Mouse (Mus musculus) spleen, postnatal 4 days (tissue): ENCODE results near the gene Znhit3.
"Not testable (repeated sequence)": the region's sequence is repeated elsewhere in the genome, so short reads cannot be mapped to it uniquely, and the experiment has no call there.

ENCODE experiments used
- DNase-seq, 2 experiments: peaks; one replicate each; pipeline ENCODE4 v3.0.0; 2022; ENCODE audit warnings: low spot score in 2 of 2

The Znhit3 gene

DNA sequence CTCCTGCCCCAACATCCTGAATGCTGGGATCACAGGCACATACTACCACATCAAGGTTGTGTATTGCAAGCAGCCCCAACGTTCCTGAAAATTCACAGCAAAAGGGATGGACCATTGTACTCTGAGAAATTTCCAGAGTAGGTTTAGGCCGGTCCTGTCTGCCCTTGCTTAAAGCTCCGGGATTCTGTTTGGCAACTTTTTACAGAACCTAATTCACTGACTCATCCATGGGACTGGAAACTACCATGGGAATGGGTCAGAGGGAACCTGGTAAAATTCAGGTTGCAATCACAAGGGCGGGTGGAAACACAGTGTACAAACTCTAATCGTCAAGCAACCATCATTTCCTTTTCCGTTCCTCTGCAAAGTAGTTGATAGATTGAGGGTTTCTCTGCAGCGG lies 3.8 kb upstream of the Znhit3 start:
- DNase-seq: no peak

DNA sequence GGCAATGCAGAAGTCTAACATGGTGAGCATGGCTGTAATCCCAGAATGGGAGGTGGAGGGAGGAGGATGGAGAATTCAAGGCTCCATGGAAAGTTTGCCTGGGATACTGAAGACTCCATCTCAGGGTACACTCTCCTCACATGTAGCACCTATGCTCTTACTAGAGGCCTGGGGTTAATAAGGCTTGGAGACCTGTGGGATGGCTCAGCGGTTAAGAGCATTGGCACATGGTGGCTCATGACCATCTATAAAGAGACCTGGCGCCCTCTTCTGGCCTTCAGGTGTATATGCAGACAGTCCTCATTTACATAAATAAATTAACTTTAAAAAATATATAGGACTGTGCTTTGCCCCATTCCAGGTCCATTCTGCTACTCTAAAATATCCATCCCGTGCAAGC lies 3.1 kb upstream of the Znhit3 start:
- peak; percentile 58 to 84 for DNase-seq

DNA sequence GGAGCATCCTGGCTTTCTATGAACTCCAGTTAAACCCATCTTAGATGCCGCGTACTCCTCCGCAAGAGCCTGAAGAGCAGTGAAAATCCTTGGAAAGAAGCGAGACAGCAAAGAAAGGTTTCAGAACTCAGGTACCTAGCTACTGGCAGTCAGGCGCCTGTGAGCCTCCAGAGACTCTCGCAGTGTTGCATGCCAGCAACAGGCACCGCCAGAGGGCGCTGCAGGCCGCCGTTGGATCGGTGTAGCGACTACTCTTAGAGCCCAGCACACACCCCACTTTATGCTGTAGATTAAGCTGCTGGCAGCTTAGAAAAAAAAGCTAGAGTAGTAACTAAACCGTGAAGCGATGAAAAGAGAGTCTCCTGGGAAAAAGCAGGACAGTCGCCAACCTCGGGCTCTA lies 2.3 kb upstream of the Znhit3 start:
- peak; percentile 90 to 98 for DNase-seq

DNA sequence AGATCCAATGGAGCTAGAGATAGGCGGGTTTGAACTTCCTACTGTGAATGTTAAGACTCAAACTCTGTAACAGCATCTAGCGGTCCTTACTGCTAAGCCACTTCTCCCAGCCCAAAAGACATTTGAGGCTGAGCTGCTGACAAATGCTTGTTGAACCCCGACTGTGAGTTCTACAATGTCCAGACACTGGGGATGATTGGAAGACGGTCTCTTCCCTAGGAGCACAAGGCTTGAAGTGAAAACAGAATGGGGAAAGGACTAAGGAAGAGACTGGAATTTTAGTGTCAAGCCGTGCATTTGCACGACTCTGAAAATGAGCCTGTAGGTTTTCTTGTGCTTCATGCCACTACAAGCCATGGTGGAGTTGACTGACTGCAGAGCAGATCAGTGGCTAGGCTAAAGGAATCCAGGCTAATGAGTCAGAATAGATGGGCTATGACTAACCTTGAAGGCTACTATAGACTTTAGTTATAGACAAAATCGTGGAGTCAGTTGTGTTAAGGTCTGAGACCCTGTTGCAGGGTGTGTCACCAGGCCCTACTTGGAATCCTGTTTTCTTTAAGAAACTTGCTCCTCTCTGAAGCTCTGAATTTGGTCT lies 636 bp upstream of the Znhit3 start:
- no peak for DNase-seq

DNA sequence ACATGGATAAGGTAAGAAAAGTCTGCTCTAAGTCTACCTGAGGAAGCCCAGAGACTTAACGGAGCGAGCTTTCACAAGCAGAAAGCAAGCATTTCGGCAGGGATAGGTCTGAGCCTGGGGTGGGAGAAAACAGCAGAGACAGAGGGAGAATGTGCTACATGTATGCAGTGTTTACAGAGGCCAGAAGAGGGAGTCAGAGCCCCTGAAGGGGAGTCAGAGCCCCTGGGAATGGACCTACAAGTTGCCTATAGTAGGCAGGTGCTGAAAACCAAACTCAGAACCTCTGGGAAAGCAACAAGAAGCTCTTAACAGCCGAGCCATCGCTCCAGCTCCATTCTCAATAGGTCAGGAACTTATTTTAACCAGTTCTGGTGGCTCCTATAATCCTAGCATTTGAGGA lies 1.5 kb downstream of the Znhit3 start:
- no peak for DNase-seq

DNA sequence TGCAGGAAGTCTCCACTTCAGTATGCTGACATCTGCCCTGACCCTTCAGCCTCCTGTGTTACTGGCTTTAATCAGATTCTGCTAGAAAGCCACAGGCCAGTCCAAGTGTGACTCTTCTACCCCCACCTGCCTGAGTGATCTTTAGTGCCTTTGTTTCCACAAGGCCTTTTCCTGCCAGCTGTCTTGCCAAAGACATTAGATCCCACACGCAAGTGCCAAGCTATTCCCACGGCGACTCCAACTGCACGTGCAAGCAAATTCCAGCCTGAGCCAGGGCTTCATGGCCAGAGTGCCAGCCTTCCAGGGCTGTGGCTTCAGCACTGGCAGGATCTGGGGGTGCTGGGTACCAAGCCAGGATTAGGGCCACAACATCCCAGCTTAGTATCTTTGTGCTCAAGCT lies 5.8 kb downstream of the Znhit3 start:
- no peak for DNase-seq

DNA sequence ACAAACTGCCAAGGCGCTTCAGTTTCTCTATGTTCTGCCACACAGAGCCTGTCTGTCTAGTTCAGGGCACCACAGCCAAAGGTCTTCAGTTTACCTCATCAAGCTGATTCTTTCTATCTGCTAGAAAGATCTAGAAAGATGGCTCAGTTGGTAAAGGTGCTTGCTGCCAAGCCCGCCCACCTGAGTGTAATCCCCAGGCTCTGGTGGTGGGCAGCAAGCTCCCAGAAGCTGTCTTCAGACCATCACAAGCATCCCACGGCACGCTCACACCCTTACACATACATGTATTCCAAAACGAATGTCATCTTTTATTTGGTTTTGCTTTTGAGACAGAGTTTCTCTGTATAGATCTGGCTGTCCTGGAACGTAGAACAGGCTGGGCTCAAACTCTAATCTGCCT lies 7.7 kb downstream of the Znhit3 start:
- DNase-seq: no peak

DNA sequence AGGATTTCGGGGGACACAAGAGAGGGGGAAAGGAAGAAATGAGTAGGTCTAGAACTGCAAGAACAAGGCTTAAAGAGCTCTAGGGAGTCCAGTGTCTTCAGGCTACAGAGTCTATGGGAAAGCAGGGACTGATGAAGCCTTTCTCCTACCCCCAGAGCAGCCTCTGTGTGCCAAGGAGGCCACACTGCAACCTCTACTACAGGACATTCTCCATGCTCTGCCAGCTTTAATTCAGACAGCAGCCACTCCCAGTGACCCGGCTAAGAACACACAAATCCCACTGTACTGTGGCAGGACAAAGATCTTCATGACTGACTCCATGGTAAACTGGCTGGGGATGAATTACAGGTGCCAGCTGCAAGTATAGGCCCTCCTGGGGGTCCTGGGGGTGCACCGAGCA lies 9.1 kb downstream of the Znhit3 start:
- no peak for DNase-seq

DNA sequence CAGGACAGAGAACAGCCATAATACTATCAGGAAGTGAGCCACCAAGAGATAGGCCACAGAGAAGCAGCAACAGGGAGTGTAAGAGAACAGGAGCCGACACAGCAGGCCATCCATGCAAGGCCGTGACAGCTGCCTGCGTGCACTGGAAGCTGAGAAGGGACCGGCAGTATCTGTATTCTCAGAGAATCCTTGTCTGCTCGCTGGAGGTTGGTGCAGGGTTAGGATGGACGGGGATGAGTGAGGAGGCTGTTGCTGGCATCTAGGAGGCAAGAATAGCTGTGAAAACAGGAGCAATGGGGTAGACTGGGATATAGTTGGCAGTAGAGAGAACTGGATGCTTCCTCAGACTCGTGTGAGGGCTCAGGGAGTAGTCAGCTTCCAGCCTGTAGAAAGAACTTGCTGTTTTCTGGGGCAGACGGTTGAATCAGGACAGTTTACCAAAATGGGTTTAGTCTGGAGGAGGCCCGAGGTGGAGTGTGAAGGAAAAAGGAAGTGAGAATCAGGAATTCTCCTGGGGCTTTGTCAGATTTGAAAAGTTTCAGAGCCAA lies 11.5 kb downstream of the Znhit3 start:
- DNase-seq: no peak

DNA sequence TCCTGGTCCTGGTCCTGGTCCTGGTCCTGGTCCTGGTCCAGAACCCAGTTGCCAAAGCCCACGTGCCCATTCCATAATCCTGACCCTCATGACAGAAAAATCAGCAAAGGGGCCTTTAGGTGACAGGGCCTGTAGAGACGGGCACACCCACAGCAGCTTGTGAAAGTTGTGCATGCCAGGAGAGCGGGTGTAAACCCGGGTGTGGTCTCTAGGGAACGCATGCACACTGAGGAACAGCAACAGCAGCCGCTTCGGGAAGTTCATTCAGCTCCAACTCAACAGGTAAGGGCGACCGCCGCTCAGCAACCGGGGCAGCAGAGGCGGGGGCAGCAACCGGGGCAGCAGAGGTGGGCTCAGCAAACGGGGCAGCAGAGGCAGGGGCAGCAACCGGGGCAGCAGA lies 23.1 kb downstream of the Znhit3 start:
- DNase-seq: no peak

DNA sequence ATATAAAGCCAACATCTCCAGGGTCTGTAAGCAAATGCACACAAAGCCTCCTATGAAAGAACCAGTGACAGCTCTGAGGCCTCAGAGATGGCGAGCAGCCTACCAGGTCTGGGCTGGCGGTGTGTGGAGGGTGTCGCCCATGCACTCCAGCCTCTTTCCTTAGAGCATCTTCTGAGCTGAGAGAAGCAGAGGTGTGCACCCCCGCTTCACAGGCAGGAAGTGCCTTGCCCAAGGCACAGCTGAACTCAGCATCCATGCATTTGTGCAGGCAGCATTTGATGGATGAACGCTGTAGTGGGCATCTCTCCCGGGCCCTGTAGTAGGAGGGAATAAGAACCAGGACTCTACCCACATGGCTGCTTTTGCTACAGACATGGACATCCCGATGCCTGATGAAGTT lies 24.5 kb downstream of the Znhit3 start:
- no peak for DNase-seq

DNA sequence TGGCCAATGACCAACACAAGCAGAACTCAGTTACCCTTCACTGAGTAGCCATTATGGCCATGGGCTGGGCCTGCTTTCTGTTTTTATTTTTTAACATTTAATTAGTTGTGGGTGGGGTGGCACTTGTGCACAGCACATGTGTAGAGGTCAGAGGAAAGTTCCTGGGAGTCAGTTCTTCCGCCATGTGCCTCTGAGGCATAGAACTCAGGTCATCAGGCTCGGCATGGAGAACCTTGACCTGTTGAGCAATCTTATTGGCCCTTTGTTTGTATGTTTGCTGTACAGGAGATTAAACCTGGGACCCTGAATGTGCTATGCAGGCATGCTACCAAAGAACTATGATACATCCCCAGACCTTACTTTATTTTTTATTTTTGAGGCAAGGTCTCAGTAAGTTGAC lies 26.7 kb downstream of the Znhit3 start:
- DNase-seq: no peak

DNA sequence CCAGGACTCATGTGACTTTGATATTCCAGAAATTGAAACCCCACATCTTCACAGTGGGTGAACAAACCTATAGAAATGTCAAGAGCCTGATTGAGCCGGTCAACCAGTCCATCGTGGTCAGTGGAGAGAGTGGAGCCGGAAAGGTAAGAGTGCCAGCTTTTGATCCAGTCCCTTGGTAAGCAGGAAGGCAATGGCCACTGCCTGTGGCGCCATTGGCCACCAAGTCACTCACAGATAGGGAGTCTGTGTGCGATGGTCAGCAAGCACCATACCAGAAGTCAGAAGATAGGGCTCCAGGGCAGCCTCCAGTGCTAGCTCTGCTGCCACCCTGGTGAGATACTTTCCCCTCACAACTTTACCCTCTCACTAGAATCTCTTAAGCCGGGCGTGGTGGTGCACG lies 28.1 kb downstream of the Znhit3 start:
- DNase-seq: no peak

DNA sequence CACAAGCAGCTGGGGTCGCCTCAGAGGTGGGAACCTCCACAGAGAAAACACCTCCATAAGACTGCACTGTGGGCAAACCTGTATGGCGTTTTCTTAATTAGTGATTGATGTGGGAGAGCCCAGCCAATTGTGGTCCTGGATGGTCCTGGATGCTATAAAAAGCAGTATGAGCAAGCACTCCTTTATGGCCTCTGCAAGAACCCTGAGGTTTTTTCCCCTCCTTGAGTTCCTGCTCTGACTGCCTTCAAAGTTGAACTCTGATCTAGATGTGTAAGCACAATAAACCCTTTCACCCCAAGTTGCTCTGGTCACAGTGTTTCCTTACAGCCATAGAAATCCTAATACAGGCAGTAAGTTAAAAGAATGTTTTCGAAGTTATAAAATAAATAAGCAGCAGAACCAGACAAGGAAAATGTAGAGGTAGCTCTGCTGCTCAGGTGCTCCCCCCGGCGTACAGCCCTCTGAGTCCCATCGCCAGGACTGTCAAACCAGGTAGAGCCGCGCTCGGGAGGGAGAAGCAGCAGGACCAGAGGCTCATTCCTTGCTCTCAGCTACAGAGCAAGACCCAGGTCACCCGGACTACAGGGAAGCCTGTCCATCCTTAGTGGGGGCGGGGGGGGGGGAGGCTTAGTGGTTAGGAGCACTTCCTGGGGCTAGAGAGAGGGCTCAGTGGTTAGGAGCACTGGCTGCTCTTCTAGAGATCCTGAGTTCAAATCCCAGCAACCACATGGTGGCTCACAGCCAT lies 29.2 kb downstream of the Znhit3 start:
- no peak for DNase-seq

DNA sequence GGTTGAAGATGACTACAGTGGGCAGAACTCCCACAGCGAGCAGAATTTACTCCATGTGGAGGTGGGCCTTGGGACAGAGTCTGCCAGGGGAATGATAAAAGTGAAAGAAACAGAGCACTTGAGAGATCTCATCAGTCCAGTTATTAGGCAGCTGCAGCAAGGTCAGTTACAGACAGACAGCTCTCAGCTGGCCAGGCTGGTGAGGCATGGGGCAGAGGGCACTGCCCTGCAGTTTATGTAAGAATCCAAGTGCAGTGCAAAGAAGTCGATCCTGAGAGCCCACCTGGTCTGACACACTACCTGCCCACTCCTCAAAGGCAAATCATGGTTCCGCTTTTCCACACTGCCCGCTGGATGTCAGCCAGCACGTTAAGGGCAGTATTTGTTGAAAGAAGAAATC lies 29.9 kb downstream of the Znhit3 start:
- peak in 1 of 2 experiments; percentile 51 for DNase-seq

DNA sequence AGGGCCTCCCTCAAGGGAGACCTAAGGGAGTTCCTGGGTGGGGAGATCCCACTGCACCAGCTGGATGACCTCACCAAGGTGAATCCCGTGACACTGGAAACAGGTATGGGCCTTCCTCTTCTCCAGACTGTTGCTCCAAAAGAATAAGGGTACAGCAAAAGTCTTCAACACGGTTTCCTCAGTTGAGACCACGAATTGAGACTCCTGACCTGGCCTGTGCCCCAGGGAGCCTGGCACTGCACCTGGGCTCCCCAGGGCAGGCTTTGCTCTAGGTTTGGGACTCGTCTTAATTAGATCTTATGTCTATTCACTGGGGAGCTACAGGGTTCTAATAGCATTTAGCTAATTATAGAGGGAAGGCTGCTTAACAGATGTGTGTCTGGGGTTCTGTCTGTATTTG lies 30.9 kb downstream of the Znhit3 start:
- no peak for DNase-seq

DNA sequence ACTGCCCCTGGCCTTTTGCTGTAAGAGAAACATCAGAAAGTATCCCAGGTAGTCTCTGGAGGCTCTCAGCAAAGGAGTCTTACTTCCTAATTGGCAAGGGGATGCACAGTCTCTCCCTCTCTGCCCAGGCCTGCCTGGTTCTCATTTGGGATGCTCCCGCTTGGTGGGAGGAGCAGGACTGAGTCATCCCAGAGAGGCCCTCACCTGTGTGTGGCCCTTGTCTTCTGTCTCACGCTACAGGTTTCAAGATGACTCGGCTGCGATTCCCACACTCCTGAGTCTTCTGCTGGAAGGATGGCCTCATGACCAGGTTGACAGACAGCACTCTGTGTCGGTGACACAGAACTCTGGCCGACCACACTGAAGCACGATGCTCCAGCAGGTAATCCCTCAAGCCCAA lies 33.8 kb downstream of the Znhit3 start:
- DNase-seq: peak in 1 of 2 experiments; percentile 58

DNA sequence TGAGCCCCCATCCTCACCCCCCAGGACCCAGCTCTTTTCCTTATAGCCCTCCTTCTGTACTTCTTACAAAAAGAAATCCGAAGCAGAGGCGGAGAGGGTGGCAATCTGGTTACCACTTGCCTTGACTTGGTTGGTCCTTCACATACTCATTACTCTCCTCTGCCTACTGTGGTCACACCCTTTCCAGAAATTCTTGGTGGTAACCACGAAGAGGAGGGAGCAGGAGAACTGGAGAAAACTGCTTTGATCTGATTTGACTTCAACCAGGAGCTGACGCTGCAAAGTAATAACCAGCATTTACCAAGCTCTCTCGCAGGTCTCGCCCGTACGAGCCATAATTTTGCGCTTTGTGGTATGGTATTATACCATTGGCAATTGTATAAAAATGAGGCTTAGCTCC lies 35.2 kb downstream of the Znhit3 start:
- DNase-seq: no peak

DNA sequence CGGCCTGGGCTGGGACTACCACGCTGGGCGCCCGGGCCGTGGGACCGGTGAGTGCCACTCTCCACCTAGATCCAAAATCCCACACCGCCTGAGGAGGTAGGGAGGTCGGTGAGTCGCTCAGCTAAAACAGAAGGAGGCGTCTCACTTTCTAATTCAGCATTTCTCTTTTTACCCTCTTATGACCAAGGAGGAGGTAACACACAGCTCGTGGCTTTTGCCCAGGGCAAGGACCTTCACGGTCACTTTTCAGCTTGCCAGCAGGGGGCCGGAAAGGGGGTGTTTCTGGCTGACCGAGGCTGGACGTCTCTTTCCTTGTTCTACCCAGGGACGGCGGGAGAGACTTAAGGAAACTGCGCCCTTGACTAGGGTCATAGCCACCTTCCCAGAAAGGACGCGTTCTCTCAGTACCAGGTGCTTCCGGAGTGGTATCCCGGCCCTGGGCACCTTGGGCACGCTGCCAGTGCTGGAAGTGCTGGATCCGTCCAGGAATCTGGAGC lies 35.7 kb downstream of the Znhit3 start:
- DNase-seq: peak; percentile 62 to 78

DNA sequence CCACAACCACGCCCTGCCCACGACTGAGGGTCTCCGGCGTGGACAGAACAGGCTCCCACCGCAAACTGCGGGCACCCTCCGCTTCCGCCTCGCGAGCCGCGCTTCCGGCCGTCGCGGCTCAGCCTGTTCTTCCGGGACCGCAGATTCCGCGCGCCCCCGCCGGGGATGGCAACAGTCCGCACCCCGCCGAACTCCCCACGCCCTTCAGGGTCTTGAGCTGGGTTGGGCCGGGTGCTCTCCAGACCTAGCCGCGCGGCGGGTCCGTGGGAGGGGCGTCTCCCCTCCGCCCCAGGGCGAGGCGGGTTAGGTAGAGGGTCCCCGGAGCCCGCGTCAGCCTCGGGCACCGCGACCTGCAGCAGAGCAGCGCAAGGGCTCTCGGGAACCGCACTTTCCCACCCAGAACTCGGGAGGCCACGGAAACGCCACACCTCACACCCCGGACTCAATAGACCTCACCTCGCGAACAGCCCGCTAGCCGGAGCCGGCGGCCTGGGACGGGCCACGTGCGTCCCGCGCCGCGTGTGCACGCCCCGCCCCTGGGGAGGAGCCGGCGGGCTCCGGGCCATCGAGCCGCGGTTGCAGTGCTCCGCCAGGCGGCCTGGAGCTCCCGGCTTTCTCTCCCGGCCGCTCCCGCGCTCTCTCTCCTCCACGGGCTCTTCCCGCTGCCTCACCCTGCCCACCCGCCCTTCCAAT lies 36.2 kb downstream of the Znhit3 start, which contains the start of the genes Myo19 and Pigw:
Myo19 (plus strand) TSS at position 377 of the 693 bp plus-strand sequence.
Pigw (minus strand) TSS at position 514 of the 693 bp plus-strand sequence.
- peak; percentile 83 to 91 for DNase-seq

DNA sequence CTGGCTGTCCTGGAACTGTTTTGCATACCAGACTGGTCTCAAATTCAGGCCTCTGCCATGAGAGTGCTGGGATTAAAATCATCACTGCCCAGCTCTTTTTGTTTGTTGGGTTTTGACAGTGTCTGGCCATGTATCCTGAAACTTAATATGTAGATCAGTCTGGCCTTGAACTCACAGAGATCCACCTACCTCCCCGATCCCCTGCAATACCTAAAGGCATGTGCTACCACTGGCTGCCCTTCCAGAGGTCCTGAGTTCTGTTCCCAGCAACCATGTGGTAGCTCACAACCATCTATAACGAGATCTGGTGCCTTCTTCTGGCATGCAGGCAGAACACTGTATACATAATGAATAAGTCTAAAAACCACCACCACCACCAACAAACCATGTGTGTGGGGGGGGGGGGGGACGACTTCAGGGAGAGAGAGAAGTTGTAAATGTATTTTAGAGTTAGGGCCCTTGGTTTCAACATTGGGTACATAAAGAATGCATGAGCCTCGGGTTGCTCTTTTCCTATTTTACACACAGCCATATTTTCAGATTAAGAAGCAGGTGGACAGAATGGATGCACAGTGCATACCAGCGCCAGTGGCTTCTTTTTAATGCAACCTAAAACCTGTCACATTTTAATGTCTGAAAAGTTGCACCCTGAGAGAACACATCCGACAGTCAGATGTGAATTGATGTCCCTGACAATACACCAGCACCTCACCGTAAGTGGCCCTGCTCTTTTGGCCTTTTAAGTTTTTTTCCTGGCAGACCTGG lies 37.0 kb downstream of the Znhit3 start:
- DNase-seq: peak in 1 of 2 experiments; percentile 56

DNA sequence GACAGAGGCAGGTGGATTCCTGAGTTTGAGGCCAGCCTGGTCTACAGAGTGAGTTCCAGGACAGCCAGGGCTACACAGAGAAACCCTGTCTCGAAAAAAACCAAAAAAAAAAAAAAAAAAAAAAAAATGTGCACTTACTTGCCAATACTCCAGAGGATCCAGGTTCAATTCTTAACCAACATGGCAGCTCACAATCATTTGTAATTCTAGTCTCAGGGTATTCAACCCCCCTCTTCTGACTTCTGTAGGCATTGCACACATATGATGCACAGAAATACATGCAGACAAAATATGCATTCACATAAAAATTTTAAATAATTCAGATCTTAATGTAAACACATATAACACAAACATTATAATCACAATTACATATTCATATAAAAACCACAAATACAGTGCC lies 40.1 kb downstream of the Znhit3 start:
- not testable (repeated sequence) for DNase-seq
